Mouse (Mus musculus): ENCODE data around the gene Siah1a. TPM values are rescaled to one million over a fixed set of nuclear protein-coding genes. Genes with fewer than 3 reads are reported as not detected.

Gene Siah1a
- polyA plus RNA-seq, 1 experiment from 2014 or later: 10.2 TPM

DNA sequence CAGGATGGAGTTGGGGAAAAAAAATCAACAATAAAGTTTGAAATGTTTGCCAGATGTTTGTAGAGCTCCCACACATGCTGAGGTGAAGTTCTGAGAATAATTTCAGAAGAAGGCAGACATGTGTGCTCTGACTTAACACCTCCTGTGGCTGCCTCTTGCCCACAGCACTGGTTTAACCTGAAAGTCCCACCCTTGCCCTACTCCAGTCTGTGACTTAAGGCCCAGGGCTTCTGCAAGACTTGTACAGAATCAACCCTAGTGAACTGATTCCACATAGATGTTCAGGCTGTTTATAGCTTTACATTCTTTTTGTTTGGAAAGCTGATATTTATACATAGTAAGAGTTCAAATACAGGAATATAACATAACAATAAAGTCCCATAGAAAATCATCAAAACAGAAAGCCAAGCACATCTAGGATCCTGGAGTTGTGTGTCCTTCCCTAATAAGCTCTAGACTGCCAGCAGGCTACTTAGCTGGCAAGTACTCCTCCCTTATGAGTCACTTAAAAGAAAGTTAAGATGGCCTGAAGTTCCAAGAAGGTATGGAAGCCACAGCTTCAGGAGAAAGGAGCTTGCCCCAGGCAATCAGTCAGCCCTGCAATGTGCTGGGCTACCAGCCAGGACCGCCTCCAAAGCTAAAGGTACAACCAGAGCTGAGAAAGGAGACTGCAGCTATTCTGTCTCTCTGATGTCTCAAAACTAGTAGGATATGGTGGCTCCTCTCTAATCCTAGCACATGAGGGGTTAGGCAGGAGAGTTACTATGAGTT lies 24.4 kb upstream of the Siah1a start:
- ATAC-seq (ENCODE audit: low read depth): no peak
- peaks cover 2% of the 10 kb centered on the region; the same call in 1 of the 2 replicates for H3K27me3 ChIP-seq (ENCODE audit: control insufficient read depth, insufficient read depth, low read depth, low read length)
- H3K9me3 ChIP-seq (replicated peaks; ENCODE audit: control insufficient read depth, low read length): no peaks in the 10 kb centered on the region
- H3K27ac ChIP-seq (ENCODE audit: low read length): no peak overlapping the region
- peaks cover 9% of the 10 kb centered on the region for H3K4me1 ChIP-seq (ENCODE audit: control insufficient read depth, low read depth, low read length)
- no peak overlapping the region for H3K9ac ChIP-seq (ENCODE audit: low read depth, low read length)
- WGBS (ENCODE audit: insufficient replicate concordance): 53% methylated on average over 1 of the region's 1 CpGs
- no peak overlapping the region for H3K4me3 ChIP-seq (ENCODE audit: low read depth, low read length)
- no peaks in the 10 kb centered on the region for H3K36me3 ChIP-seq (ENCODE audit: control insufficient read depth, insufficient read depth)
- no peak overlapping the region for H3K4me2 ChIP-seq (ENCODE audit: low read depth, low read length)

DNA sequence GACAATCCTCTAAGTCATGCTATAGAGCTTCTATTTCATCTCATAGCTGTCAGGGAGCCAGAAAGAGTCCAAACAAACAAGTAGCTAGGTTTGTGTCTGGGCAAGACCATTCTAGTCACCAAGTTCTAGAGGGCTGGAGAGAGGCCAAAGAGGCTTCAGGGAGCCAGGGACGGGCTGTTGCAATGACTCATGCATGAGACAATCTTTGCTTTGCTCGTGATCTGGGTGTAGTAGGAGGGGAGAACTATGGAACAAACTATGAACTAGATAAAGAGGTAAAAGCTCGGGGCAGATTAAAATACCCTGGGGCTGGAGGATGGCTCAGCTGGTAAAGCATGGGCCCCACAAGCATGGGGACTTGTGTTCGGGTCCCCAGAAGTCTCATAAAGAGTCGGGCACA lies 22.8 kb upstream of the Siah1a start:
- H3K4me2 ChIP-seq (ENCODE audit: low read depth, low read length): no peak overlapping the region
- no peaks in the 10 kb centered on the region for H3K9me3 ChIP-seq (replicated peaks; ENCODE audit: control insufficient read depth, low read length)
- H3K36me3 ChIP-seq (ENCODE audit: control insufficient read depth, insufficient read depth): no peaks in the 10 kb centered on the region
- no peak overlapping the region for H3K9ac ChIP-seq (ENCODE audit: low read depth, low read length)
- peaks cover 4% of the 10 kb centered on the region for H3K27me3 ChIP-seq (ENCODE audit: control insufficient read depth, insufficient read depth, low read depth, low read length)
- ATAC-seq (ENCODE audit: low read depth): no peak
- WGBS (ENCODE audit: insufficient replicate concordance): 48% methylated on average over 5 of the region's 5 CpGs
- H3K27ac ChIP-seq (ENCODE audit: low read length): no peak overlapping the region
- peaks cover 16% of the 10 kb centered on the region for H3K4me1 ChIP-seq (ENCODE audit: control insufficient read depth, low read depth, low read length)
- H3K4me3 ChIP-seq (ENCODE audit: low read depth, low read length): no peak overlapping the region

DNA sequence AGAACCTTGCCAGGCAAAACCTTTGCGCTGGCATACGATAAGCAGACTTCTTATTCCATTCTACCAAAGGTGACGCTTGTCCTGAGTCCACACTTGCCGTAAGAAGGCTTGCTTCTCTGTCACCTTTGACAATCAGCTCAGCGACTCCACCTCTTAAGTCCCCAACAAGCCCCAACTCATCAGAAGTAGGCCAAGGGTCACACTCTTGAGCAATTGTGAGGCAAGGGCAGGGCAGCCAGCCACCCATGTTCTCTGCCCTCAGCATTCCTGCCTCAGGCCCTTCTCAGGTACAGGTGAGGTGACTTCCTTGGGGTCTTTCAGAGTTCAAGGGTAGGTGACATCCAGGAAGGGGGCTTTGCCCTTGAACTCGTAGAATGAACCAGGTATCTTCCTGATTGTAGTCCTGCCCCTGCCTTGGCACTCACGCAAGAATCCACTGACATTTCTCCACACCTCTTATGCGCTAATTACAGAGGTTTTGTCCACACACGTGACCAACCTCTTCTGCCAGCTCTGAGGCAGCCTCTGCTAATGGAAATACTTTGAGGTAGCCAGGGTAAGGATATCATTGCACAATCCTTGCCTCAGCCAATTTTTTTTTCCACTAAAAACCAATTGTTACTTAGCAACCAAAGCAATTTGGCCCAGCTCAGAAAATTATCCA lies 20.9 kb upstream of the Siah1a start:
- Histone ChIP-seq H3K36me3 (ENCODE audit: control insufficient read depth, insufficient read depth) (no peaks in the 10 kb centered on the region), H3K4me2 (ENCODE audit: low read depth, low read length) (no peak overlapping the region), H3K9me3 (replicated peaks; ENCODE audit: control insufficient read depth, low read length) (no peaks in the 10 kb centered on the region), H3K4me1 (ENCODE audit: control insufficient read depth, low read depth, low read length) (peaks cover 16% of the 10 kb centered on the region), H3K27me3 (ENCODE audit: control insufficient read depth, insufficient read depth, low read depth, low read length) (peaks cover 11% of the 10 kb centered on the region), H3K4me3 (ENCODE audit: low read depth, low read length) (no peak overlapping the region), H3K9ac (ENCODE audit: low read depth, low read length) (no peak overlapping the region), H3K27ac (ENCODE audit: low read length) (no peak overlapping the region)
- ATAC-seq (ENCODE audit: low read depth): no peak
- WGBS (ENCODE audit: insufficient replicate concordance): 71% methylated on average over 9 of the region's 9 CpGs

DNA sequence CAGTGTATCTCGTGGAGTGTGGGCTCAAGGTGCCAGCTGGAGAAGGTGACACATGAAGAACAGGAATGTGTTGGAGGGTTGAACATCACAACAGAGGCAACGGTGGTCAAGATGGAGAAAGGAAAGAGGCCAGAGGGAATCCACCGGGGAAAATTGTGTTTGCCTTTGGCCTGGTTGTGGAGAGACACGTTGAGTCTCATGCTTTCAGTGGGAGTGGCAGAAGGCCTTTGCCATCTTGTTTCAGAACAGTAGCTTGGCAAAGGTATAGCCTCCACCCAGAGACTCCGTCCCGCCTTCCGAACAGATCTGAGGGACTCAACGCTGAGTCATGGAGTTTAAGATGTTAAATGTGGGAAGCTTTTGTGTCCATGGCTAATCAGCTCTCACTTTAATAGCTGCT lies 19.9 kb upstream of the Siah1a start:
- Histone ChIP-seq H3K4me1 (ENCODE audit: control insufficient read depth, low read depth, low read length) (peaks cover 16% of the 10 kb centered on the region), H3K36me3 (ENCODE audit: control insufficient read depth, insufficient read depth) (no peaks in the 10 kb centered on the region), H3K4me2 (ENCODE audit: low read depth, low read length) (peak overlapping the region; percentile 41), H3K27ac (ENCODE audit: low read length) (no peak overlapping the region), H3K4me3 (ENCODE audit: low read depth, low read length) (no peak overlapping the region; the same call in 1 of the 2 replicates), H3K9ac (ENCODE audit: low read depth, low read length) (no peak overlapping the region), H3K27me3 (ENCODE audit: control insufficient read depth, insufficient read depth, low read depth, low read length) (peaks cover 11% of the 10 kb centered on the region), H3K9me3 (replicated peaks; ENCODE audit: control insufficient read depth, low read length) (no peaks in the 10 kb centered on the region)
- no peak for ATAC-seq (ENCODE audit: low read depth)
- 81% methylated on average over 8 of the region's 8 CpGs for WGBS (ENCODE audit: insufficient replicate concordance)

DNA sequence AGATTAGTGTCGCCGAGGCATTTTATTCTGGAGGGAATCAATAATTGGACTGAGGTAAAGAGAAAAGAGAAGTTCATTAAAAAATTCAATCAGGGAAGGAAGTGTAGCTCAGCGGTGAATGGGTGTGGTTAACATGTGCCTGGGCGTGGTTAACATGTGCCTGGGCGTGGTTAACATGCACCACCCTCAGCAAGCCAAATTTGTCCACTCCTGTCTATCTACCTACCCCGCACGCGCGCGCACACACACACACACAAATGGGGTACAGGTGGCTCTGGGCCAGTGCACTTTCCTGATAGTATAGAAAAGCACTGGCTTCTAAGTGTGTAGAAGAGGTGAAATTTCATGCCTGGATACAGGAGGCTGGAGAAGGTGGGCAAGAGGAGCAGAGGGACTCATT lies 19.4 kb upstream of the Siah1a start:
- no peak overlapping the region for H3K9ac ChIP-seq (ENCODE audit: low read depth, low read length)
- WGBS (ENCODE audit: insufficient replicate concordance): 47% methylated on average over 10 of the region's 10 CpGs
- H3K27me3 ChIP-seq (ENCODE audit: control insufficient read depth, insufficient read depth, low read depth, low read length): peaks cover 11% of the 10 kb centered on the region
- H3K36me3 ChIP-seq (ENCODE audit: control insufficient read depth, insufficient read depth): no peaks in the 10 kb centered on the region
- peaks cover 16% of the 10 kb centered on the region for H3K4me1 ChIP-seq (ENCODE audit: control insufficient read depth, low read depth, low read length)
- peak; percentile 89 for ATAC-seq (ENCODE audit: low read depth)
- no peaks in the 10 kb centered on the region for H3K9me3 ChIP-seq (replicated peaks; ENCODE audit: control insufficient read depth, low read length)
- no peak overlapping the region; the same call in 1 of the 2 replicates for H3K4me3 ChIP-seq (ENCODE audit: low read depth, low read length)
- H3K4me2 ChIP-seq (ENCODE audit: low read depth, low read length): peak overlapping the region; percentile 41
- 0 out of 2 replicates have a peak overlapping the region, but pooled peaks have one; percentile 13 for H3K27ac ChIP-seq (ENCODE audit: low read length)

DNA sequence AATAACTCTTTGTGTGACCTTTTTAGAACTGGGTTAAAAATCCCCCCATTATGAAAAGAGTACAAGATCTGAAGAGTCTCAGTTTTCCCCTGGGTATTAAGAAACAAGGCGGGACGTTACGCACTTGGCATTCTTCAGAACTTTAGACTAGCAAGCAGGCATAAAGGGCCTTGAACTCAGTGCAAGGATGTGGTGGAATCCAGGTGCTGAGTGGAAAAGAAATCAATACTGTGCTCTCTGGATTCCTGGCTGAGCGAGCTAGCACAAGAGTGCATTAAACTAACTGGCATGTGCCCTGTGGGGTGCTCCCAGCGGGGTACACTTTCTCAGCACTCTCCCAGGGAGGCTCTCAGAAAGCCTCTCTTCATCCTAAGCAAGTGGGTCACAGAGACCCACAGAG lies 17.1 kb upstream of the Siah1a start:
- Histone ChIP-seq H3K4me2 (ENCODE audit: low read depth, low read length) (no peak overlapping the region), H3K9ac (ENCODE audit: low read depth, low read length) (no peak overlapping the region), H3K9me3 (replicated peaks; ENCODE audit: control insufficient read depth, low read length) (no peaks in the 10 kb centered on the region), H3K4me3 (ENCODE audit: low read depth, low read length) (no peak overlapping the region), H3K27ac (ENCODE audit: low read length) (no peak overlapping the region), H3K4me1 (ENCODE audit: control insufficient read depth, low read depth, low read length) (peaks cover 23% of the 10 kb centered on the region), H3K36me3 (ENCODE audit: control insufficient read depth, insufficient read depth) (no peaks in the 10 kb centered on the region), H3K27me3 (ENCODE audit: control insufficient read depth, insufficient read depth, low read depth, low read length) (peaks cover 11% of the 10 kb centered on the region)
- ATAC-seq (ENCODE audit: low read depth): no peak
- 76% methylated on average over 5 of the region's 5 CpGs for WGBS (ENCODE audit: insufficient replicate concordance)

DNA sequence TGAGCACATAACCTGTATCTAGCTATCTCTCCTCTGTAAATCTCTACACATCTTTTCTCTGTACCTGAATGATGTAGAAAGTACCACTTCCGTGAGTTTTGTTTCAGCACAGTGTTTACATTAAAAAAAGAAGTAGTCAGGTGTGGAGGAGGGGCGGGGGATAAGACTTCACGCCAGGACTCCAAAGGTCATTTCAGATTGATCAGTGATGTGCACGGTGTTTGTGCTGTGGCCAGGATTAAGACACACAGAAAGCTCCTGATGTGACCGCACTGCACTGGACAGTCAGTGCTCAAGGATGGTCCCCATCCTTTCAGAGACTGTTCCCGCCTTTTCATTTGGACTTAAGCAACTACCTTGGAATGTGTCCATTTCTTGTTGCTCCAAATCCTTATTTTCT lies 15.0 kb upstream of the Siah1a start:
- Histone ChIP-seq H3K4me1 (ENCODE audit: control insufficient read depth, low read depth, low read length) (peaks cover 26% of the 10 kb centered on the region), H3K4me2 (ENCODE audit: low read depth, low read length) (no peak overlapping the region), H3K36me3 (ENCODE audit: control insufficient read depth, insufficient read depth) (no peaks in the 10 kb centered on the region), H3K9me3 (replicated peaks; ENCODE audit: control insufficient read depth, low read length) (no peaks in the 10 kb centered on the region), H3K9ac (ENCODE audit: low read depth, low read length) (no peak overlapping the region), H3K4me3 (ENCODE audit: low read depth, low read length) (no peak overlapping the region), H3K27me3 (ENCODE audit: control insufficient read depth, insufficient read depth, low read depth, low read length) (peaks cover 9% of the 10 kb centered on the region), H3K27ac (ENCODE audit: low read length) (no peak overlapping the region)
- WGBS (ENCODE audit: insufficient replicate concordance): 59% methylated on average over 6 of the region's 6 CpGs
- ATAC-seq (ENCODE audit: low read depth): no peak

DNA sequence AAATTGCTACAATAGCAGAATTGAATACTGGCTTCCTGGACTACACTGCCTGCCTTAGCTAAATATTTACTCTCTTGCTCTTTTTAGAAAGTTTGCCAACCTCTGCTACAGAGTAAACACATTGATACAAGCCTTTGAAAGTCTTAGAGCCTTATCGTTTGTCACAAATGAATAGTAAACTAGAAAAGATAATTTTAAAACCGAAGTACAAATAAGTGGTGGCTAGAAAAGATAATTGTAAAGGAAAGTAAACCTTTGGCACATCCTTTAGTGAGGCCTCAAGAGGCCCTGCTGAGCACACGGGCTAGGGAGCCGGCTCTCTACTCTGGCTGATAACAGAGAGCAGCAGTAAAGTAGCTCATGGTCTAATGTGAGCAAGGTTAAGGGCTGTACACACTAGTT lies 13.4 kb upstream of the Siah1a start:
- no peaks in the 10 kb centered on the region for H3K9me3 ChIP-seq (replicated peaks; ENCODE audit: control insufficient read depth, low read length)
- H3K27ac ChIP-seq (ENCODE audit: low read length): 0 out of 2 replicates have a peak overlapping the region, but pooled peaks have one; percentile 2
- H3K27me3 ChIP-seq (ENCODE audit: control insufficient read depth, insufficient read depth, low read depth, low read length): peaks cover 11% of the 10 kb centered on the region
- H3K4me2 ChIP-seq (ENCODE audit: low read depth, low read length): no peak overlapping the region
- ATAC-seq (ENCODE audit: low read depth): peak; percentile 87
- no peak overlapping the region for H3K9ac ChIP-seq (ENCODE audit: low read depth, low read length)
- H3K4me3 ChIP-seq (ENCODE audit: low read depth, low read length): no peak overlapping the region
- WGBS (ENCODE audit: insufficient replicate concordance): 9% methylated on average over 4 of the region's 4 CpGs
- H3K36me3 ChIP-seq (ENCODE audit: control insufficient read depth, insufficient read depth): no peaks in the 10 kb centered on the region
- peaks cover 13% of the 10 kb centered on the region for H3K4me1 ChIP-seq (ENCODE audit: control insufficient read depth, low read depth, low read length)

DNA sequence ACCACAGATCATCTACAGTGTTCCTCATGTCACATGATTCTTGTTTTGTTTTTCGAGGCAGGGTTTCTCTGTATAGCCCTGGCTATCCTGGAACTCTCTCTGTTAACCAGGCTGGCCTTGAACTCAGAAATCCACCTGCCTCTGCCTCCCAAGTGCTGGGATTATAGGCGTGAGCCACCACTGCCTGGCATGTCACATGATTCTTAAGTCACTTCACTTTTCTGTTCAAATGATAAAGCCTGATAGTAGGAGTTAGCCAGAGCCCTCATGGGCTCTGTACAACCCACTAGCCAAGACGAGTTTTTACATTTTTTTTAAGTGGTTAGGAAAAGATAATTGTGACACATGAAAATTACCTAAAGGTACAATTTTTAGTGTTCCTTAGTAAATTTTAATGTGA lies 12.9 kb upstream of the Siah1a start:
- Histone ChIP-seq H3K4me1 (ENCODE audit: control insufficient read depth, low read depth, low read length) (peaks cover 13% of the 10 kb centered on the region), H3K9me3 (replicated peaks; ENCODE audit: control insufficient read depth, low read length) (no peaks in the 10 kb centered on the region), H3K9ac (ENCODE audit: low read depth, low read length) (no peak overlapping the region), H3K4me2 (ENCODE audit: low read depth, low read length) (no peak overlapping the region), H3K27me3 (ENCODE audit: control insufficient read depth, insufficient read depth, low read depth, low read length) (peaks cover 11% of the 10 kb centered on the region), H3K27ac (ENCODE audit: low read length) (no peak overlapping the region; the same call in 1 of the 2 replicates), H3K36me3 (ENCODE audit: control insufficient read depth, insufficient read depth) (no peaks in the 10 kb centered on the region), H3K4me3 (ENCODE audit: low read depth, low read length) (no peak overlapping the region)
- ATAC-seq (ENCODE audit: low read depth): peak; percentile 40; the same call in 1 of the 2 replicates
- 30% methylated on average over 3 of the region's 3 CpGs for WGBS (ENCODE audit: insufficient replicate concordance)
